Mouse (Mus musculus) forebrain, embryonic 13.5 days (tissue): ENCODE measurements around the gene Smok3b. TPM values are rescaled to one million over a fixed set of nuclear protein-coding genes. Genes with fewer than 3 reads are reported as not detected.

Experiments
- ATAC-seq: fragments of 200-750 bp; cut with Nextera tagmentation; 2 replicates; pipeline ENCODE4 v1.8.0; 2017
- H3K27ac ChIP-seq: fragments of 300-500 bp; sonication (generic); 2 replicates; pipeline ENCODE4 v1.5.1; 2015; ENCODE audit warnings: inconsistent platforms, mild to moderate bottlenecking, moderate library complexity
- H3K27me3 ChIP-seq: fragments of 300-500 bp; sonication (generic); 2 replicates; pipeline ENCODE4 v1.6.1; 2015; ENCODE audit warnings: mild to moderate bottlenecking, inconsistent platforms
- H3K36me3 ChIP-seq: fragments of 300-500 bp; sonication (generic); 2 replicates; pipeline ENCODE4 v1.6.1; 2015; ENCODE audit warnings: mild to moderate bottlenecking, inconsistent platforms; ENCODE audit not compliant: poor library complexity, severe bottlenecking
- H3K4me1 ChIP-seq: fragments of 300-500 bp; sonication (generic); 2 replicates; pipeline ENCODE4 v1.6.1; 2015; ENCODE audit warnings: inconsistent platforms
- H3K4me2 ChIP-seq: fragments of 300-500 bp; sonication (generic); 2 replicates; pipeline ENCODE4 v1.6.1; 2015; ENCODE audit warnings: inconsistent platforms, mild to moderate bottlenecking, moderate library complexity
- H3K4me3 ChIP-seq: fragments of 300-500 bp; sonication (generic); 2 replicates; pipeline ENCODE4 v1.5.1; 2015; ENCODE audit warnings: mild to moderate bottlenecking, inconsistent platforms
- H3K9ac ChIP-seq: fragments of 300-500 bp; sonication (generic); 2 replicates; pipeline ENCODE4 v1.6.1; 2015; ENCODE audit warnings: mild to moderate bottlenecking, inconsistent platforms
- H3K9me3 ChIP-seq: fragments of 300-500 bp; sonication (generic); replicated peaks from 2 replicates; pipeline ENCODE4 v1.6.1; 2016; ENCODE audit warnings: inconsistent platforms
- WGBS: fragments of 180-500 bp; shearing (Covaris S2); methylation state at CpG from one replicate; pipeline ENCODE4 v1.1.7; 2015; 5-methylcytosine and 5-hydroxymethylcytosine counted together
- polyA plus RNA-seq: library from polyadenylated mRNA; unstranded; fragments of >200 nt; fragmentation: Nextera tagmentation; extraction: Ambion mirVana; gene quantifications from 2 replicates; pipeline ENCODE4 v1.2.1, GENCODE M21; 2015

The Smok3b gene
- polyA plus RNA-seq, 1 experiment from 2014 or later: not detected

DNA sequence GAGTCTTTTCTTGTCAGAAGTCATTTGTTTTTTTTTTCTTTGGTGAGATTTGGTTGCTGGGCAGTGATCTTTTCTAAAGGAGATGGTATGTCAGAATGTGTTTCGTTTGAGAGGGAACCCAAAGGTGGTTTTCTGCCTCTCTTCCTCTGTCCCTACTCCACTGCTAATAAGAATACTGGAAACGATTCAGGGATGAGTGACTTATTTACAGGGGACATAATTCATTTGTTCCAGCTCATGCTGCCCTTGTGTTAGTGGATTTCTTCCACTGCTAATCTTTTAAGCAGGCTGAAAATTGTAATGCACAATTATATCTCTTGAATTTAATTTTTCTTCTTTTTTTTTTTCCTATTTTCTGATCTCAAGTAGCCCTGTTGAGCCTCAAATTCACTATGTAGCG is 65.6 kb downstream of the Smok3b start:
- WGBS: 83% methylated on average over 3 of the region's 3 CpGs
- H3K9me3 ChIP-seq: no peaks in the 10 kb centered on the region
- no peak overlapping the region for H3K27ac ChIP-seq
- H3K4me2 ChIP-seq: peak overlapping the region; percentile 90
- peaks cover 27% of the 10 kb centered on the region for H3K4me1 ChIP-seq
- peaks cover 14% of the 10 kb centered on the region; the same call in 1 of the 2 replicates for H3K36me3 ChIP-seq
- H3K4me3 ChIP-seq: peak overlapping the region; percentile 91
- ATAC-seq: no peak
- no peaks in the 10 kb centered on the region for H3K27me3 ChIP-seq
- peak overlapping the region; percentile 97; the same call in 1 of the 2 replicates for H3K9ac ChIP-seq

DNA sequence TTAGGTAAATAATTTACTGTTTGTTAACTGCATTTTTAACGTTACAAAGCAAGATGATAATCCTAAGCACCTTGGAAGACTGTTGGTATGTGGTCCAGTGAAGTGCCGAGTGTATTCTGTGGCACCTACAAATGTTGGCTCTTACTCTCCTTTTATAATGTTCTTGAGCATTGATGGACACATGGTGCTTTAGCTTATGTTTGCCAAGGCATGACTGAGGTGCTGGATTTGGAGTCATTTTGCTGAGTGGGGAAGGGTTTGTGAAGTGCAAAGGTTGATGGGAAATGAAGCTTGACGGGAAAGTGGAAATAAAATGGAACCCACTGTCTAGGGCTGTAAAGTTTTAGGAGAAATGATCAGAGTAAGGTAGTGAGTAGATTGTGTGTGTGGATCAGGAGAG is 67.1 kb downstream of the Smok3b start:
- no peak overlapping the region for H3K4me3 ChIP-seq
- no peak overlapping the region for H3K9ac ChIP-seq
- H3K4me2 ChIP-seq: no peak overlapping the region
- H3K9me3 ChIP-seq: no peaks in the 10 kb centered on the region
- ATAC-seq: no peak
- 88% methylated on average over 3 of the region's 3 CpGs for WGBS
- H3K4me1 ChIP-seq: peaks cover 27% of the 10 kb centered on the region
- no peak overlapping the region for H3K27ac ChIP-seq
- H3K36me3 ChIP-seq: peaks cover 23% of the 10 kb centered on the region
- H3K27me3 ChIP-seq: no peaks in the 10 kb centered on the region

DNA sequence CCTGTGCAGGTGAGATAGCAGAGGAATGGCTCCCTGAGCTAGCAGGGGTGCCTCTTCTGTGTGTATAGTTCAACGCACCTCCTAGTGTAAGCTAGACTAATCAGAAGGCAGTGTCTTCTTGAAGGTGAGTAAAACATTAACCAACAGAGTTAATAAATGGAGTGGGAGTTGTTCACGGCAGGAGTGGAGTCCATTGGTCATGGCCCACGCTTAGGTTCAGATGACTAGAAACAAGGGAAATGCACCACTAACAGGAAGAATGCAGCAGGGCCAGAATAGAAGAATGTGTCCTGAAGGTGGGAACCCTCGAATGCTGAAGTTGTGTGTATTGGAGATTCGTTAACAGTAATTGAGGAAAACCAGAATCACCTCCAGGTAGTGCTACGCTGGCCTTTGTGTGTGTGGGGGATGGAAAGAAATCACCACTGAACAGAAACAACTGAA is 67.9 kb downstream of the Smok3b start:
- Histone ChIP-seq H3K27ac (no peak overlapping the region), H3K9ac (no peak overlapping the region), H3K27me3 (no peaks in the 10 kb centered on the region), H3K36me3 (peaks cover 30% of the 10 kb centered on the region), H3K4me1 (peaks cover 27% of the 10 kb centered on the region), H3K4me2 (no peak overlapping the region), H3K9me3 (no peaks in the 10 kb centered on the region), H3K4me3 (no peak overlapping the region)
- 82% methylated on average over 6 of the region's 6 CpGs for WGBS
- ATAC-seq: no peak

DNA sequence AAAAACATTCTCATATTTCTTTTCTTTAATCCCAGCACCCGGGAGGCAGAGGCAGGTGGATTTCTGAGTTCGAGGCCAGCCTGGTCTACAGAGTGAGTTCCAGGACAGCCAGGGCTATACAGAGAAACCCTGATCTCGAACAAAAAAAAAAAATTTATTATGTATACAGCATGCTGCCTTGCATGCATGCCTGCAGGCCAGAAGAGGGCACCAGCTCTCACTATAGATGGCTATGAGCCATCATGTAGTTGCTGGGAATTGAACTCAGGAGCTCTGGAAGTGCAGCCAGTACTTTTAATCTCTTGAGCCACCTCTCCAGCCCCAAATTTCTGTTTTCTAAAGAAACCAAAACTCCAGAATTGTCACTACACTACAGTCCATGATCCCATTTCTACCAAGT is 69.0 kb downstream of the Smok3b start:
- 85% methylated on average over 3 of the region's 3 CpGs for whole genome bisulfite sequencing

DNA sequence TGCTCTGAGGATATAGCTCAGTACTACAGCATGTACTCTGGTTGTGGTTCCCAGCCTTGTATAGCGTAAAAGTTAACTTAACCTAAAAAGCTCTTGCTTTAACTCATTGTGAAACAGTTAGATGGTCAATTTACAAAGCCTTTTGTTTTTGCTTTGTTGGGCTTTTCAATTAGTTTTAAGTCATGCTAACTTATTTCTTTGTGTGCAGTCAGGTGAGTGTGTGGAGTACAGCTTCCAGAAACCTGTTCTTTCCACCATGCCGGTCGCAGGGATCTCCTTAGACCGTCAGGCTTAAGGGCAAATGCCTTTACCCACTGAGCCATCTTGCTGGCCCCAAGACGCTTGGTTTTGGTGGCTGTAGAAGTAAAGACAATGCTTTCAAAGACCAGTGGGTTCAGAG is 69.5 kb downstream of the Smok3b start:
- Histone ChIP-seq H3K27ac (no peak overlapping the region), H3K9ac (no peak overlapping the region), H3K4me3 (no peak overlapping the region), H3K9me3 (no peaks in the 10 kb centered on the region), H3K4me1 (peaks cover 27% of the 10 kb centered on the region), H3K4me2 (no peak overlapping the region), H3K27me3 (no peaks in the 10 kb centered on the region), H3K36me3 (peaks cover 46% of the 10 kb centered on the region)
- 92% methylated on average over 5 of the region's 5 CpGs for WGBS
- ATAC-seq: no peak

More for the DNA sequence above, 69.0 kb downstream of the Smok3b start:
- H3K9ac ChIP-seq: no peak overlapping the region
- H3K27me3 ChIP-seq: no peaks in the 10 kb centered on the region
- H3K4me3 ChIP-seq: no peak overlapping the region
- ATAC-seq: no peak
- no peaks in the 10 kb centered on the region for H3K9me3 ChIP-seq
- no peak overlapping the region for H3K27ac ChIP-seq
- H3K36me3 ChIP-seq: peaks cover 41% of the 10 kb centered on the region
- no peak overlapping the region for H3K4me2 ChIP-seq
- H3K4me1 ChIP-seq: peaks cover 27% of the 10 kb centered on the region

DNA sequence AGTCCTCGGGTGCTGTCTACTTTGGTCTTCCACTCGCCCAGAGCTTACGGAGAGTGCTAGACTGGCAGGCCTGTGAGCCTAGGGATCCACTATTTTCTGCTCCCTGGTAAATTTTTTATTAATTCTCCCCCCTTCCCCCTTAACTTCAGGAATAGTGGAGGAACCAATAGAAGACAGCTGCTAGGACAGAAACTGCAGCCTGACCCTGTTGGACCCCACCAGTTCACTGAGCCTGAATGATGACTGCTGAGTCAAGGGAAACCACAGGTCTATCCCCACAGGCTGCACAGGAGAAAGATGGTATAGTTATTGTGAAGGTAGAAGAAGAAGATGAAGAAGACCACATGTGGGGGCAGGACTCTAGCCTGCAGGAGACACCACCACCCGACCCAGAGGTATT is 71.5 kb downstream of the Smok3b start:
- 92% methylated on average over 4 of the region's 4 CpGs for WGBS
- H3K4me1 ChIP-seq: peaks cover 7% of the 10 kb centered on the region; the same call in 1 of the 2 replicates
- H3K27ac ChIP-seq: no peak overlapping the region
- no peak overlapping the region for H3K9ac ChIP-seq
- H3K27me3 ChIP-seq: no peaks in the 10 kb centered on the region
- no peaks in the 10 kb centered on the region for H3K9me3 ChIP-seq
- H3K4me2 ChIP-seq: no peak overlapping the region
- no peak for ATAC-seq
- H3K36me3 ChIP-seq: peaks cover 59% of the 10 kb centered on the region
- no peak overlapping the region for H3K4me3 ChIP-seq

DNA sequence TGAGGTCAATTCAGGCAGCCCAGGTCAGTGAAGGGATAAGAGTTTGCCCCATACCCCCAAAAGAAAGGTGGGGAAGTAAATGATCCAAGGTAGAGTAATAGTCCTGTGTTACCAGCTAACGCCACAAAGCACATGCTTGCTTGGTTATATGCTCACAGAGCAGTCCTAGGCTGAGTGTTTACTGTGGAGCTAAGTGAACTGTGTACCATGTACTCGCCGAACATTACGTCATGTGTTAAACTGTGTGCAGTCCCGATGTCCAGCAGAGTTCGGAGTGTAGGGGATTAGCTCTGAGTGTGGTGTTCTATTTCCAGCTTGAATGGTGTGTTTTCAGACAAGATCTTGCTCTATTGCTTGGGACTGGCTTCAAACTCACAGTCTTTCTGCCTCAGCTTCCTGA is 73.2 kb downstream of the Smok3b start:
- Histone ChIP-seq H3K4me2 (no peak overlapping the region), H3K4me1 (no peaks in the 10 kb centered on the region), H3K27ac (no peak overlapping the region), H3K27me3 (no peaks in the 10 kb centered on the region), H3K9me3 (no peaks in the 10 kb centered on the region), H3K36me3 (peaks cover 69% of the 10 kb centered on the region), H3K9ac (no peak overlapping the region), H3K4me3 (no peak overlapping the region)
- no peak for ATAC-seq
- 96% methylated on average over 6 of the region's 6 CpGs for WGBS

Other genes with a start within 250 kb of the Smok3b start
- 38.3 and 45.0 TPM in 2 replicates for gene Ppp1r35, start 242.6 kb upstream of the Smok3b start, polyA plus RNA-seq
- 10.3 and 12.3 TPM in 2 replicates for gene Mepce, start 233.8 kb upstream of the Smok3b start, polyA plus RNA-seq
- gene Zcwpw1, start 233.6 kb upstream of the Smok3b start, polyA plus RNA-seq: 12.7 and 15.4 TPM in 2 replicates
- 0.43 and 1.3 TPM in 2 replicates for gene Pilra, start 185.1 kb upstream of the Smok3b start, polyA plus RNA-seq
- not detected in 2 replicates for gene Pilrb1, start 163.3 kb upstream of the Smok3b start, polyA plus RNA-seq
- gene Pilrb2, start 149.6 kb upstream of the Smok3b start, polyA plus RNA-seq: not detected in 2 replicates
- not detected in 2 replicates for gene Cyp3a13, start 99.8 kb upstream of the Smok3b start, polyA plus RNA-seq
- 0.04 TPM in 1 of 2 replicates, not detected in the other for gene Gjc3, start 58.3 kb upstream of the Smok3b start, polyA plus RNA-seq
- not detected in 2 replicates for gene Azgp1, start 39.9 kb upstream of the Smok3b start, polyA plus RNA-seq
- gene Smok3a, start 168 bp upstream of the Smok3b start, polyA plus RNA-seq: not detected in 2 replicates
- gene Smok3c, start 31.8 kb downstream of the Smok3b start, polyA plus RNA-seq: not detected in 2 replicates
- 24.7 and 27.5 TPM in 2 replicates for gene Zkscan1, start 63.7 kb downstream of the Smok3b start, polyA plus RNA-seq
- 111 and 123 TPM in 2 replicates for gene Zscan21, start 95.5 kb downstream of the Smok3b start, polyA plus RNA-seq
- gene Zfp113, start 134.3 kb downstream of the Smok3b start, polyA plus RNA-seq: 46.1 and 49.5 TPM in 2 replicates
- 308 and 315 TPM in 2 replicates for gene Cops6, start 139.6 kb downstream of the Smok3b start, polyA plus RNA-seq
- 29.2 and 29.7 TPM in 2 replicates for gene Ap4m1, start 150.6 kb downstream of the Smok3b start, polyA plus RNA-seq
- 258 and 276 TPM in 2 replicates for gene Mcm7, start 151.0 kb downstream of the Smok3b start, polyA plus RNA-seq
- gene Taf6, start 166.0 kb downstream of the Smok3b start, polyA plus RNA-seq: 115 and 121 TPM in 2 replicates
- gene Cnpy4, start 166.1 kb downstream of the Smok3b start, polyA plus RNA-seq: 48.1 and 48.2 TPM in 2 replicates
- gene Mblac1, start 172.9 kb downstream of the Smok3b start, polyA plus RNA-seq: 10.8 and 12.2 TPM in 2 replicates
- gene Nxpe5, start 204.5 kb downstream of the Smok3b start, polyA plus RNA-seq: not detected in 2 replicates
- 67.4 TPM in 2 replicates for gene Lamtor4, start 234.1 kb downstream of the Smok3b start, polyA plus RNA-seq
- gene BC037034, start 242.6 kb downstream of the Smok3b start, polyA plus RNA-seq: 9.1 and 10.0 TPM in 2 replicates